Mouse (Mus musculus): Measurements from ENCODE around the gene Trpm3.
"Not testable (repeated sequence)": the region's sequence is repeated elsewhere in the genome, so short reads cannot be mapped to it uniquely, and the experiment has no call there.

The Trpm3 gene

DNA sequence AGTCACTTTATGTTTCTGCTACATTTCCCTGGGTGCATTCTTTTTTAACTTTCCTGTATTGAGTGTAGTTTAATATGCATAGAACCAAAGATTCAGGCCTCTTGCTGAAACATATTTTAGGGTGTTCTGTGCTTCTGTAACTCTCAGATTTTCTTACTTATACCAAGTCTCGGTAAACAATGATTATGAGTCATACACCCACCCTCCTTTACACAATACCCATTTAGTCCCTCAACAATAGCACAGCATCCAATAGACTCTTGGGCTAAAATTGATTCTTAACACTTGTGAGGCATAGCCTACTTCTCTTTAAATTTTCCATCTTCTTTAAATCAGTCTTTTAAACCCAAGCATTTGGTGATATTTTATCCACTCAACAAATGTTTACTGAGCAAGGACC, 709.4 kb downstream of the Trpm3 start:
- DNase-seq (ENCODE audit: low spot score), result no peak

DNA sequence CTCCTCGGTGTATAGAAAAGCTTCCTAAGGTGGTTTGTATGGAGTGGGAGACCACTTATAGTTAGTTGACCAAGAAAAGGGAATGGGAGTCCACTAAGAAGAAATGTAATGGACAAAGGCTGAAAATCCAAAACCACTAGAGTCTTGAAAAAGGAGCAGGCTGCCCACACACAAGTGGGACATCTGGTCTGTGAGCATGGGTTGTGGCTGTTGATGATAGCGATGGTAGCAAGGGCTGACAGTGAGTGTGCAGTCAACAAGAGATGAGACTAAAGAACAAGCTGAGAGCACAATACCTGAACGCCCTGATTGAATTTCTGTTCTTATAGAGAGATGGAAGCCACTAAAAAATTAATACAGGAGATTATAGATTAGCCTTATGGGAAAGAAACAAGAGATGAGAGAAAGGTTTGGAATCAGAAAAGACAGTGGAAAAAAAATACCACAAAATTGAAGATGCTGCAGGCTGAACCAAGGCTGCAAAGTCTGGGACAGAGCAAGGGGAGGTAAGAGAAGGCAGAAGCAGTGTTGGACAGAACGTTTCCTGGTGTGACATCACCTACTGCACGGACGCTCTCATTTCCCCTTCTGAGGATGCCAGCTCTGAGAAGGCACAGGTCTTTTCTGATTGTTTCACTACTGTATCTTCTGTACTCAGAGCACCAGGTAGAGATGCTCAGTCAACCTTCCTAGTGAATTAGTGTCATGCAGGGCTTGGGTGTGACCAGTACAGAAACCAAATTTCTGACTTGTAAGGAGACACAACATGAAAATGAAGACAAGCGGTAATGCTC, 710.1 kb downstream of the Trpm3 start:
- DNase-seq (ENCODE audit: low spot score), result no peak

DNA sequence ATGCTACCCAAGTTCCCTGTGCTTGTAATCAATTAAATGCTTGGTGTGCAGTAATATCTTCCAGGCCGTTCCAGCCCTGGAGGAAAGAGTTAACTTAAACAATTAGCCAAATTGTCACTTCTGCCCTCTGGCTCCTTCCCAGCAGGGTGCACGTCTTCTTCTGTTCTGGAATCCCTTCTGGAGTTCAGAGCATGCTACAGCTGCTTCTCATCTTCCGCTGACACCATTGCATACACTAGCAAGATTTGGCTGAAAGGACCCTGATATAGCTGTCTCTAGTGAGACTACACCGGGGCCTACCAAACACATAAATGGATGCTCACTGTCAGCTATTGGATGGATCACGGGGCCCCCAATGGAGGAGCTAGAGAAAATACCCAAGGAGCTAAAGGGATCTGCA, 712.6 kb downstream of the Trpm3 start:
- not testable (repeated sequence) for DNase-seq (ENCODE audit: low spot score)

DNA sequence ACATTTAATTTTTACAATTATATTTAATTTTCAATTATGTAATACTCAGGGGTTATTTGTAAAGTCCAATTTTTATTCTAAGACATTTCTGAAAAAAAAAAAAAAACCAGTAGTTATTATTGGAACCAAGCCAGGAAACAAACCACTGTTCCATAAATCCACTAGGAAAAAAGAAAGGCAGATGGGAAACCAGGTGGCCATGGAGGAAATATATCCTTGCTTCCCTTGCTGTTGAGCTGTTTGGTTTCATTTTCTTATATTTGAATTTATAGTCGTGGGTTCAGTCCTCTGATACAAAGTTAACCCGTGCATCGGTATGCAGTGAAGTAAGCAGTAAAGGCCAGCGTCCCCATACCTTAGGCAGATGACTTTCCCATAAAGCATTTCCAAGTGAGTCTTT, 720.8 kb downstream of the Trpm3 start:
- DNase-seq (ENCODE audit: low spot score), result no peak

DNA sequence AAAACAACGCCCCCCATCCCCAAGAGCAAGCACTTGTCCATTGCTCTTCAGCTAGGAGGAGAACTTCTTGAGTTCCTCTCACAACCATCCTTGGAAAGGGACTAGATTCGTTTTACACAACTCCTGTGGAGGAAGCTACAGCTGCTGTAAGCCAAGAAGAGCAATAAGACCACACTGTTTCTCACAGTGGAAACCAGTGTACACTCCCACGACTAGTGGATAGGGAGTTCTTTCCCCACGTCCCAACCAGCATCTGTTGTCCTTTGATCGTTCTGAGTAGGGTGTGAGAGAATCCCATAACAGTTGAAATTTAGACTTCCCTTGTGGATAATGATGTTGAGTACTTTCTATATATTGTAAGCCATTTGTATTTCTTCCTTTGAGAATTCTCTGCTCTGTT, 728.6 kb downstream of the Trpm3 start:
- no peak for DNase-seq (ENCODE audit: low spot score)

DNA sequence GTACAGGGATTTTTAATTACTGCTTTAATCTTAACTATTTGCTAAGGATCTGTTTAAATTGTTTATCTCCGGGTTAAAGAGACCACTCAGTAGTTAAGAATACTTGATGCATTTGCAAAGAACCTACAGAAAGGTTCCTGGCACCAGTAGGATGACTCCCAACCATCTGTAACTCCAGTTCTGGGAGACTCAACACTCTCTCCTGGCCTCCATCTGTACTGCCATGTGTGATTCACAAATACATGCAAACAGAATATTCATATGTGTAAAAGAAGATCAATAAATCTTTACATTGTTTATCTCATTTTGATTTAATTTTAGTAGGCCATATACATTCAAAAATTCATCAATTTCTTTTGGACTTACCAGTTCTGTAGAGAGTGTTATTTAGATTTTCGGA, 731.0 kb downstream of the Trpm3 start:
- DNase-seq (ENCODE audit: low spot score), result no peak

DNA sequence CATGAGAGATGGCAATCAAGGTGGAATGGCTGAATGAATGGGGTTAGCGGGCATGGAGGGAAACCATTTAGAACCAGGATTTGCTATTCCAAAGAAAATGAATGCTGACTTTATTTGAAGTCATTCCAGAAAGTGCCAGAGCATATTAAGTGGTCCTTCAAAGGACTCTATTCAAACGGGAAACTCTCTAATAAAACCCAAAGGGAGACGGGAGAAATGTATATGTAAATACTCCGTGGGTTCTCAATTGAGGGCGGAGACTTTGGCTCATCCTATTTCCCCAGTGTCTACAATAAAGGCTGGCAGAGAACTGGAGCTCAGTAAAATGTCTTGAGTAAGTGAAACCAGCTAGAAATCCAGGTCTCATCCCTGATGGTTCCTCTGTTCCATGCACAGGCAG, 733.6 kb downstream of the Trpm3 start:
- DNase-seq (ENCODE audit: low spot score), result no peak

DNA sequence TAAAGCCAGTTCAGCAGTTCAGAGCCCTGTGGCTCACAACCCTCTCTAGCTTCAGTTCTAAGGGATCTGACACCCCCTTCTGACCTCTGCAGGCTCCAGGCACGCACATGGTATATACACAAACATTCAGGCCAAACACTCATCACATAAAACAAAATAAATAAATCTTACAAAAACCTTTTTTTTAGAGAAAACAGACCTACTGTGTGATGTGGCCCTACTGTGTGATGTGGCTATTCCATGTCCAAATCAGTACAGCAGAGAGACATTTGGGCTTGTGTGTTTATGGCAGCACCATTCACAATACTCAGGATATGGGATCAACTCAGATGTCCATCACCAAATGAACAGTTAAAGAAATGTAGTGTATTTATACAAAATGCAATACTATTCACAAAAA, 741.4 kb downstream of the Trpm3 start:
- no peak for DNase-seq (ENCODE audit: low spot score)

DNA sequence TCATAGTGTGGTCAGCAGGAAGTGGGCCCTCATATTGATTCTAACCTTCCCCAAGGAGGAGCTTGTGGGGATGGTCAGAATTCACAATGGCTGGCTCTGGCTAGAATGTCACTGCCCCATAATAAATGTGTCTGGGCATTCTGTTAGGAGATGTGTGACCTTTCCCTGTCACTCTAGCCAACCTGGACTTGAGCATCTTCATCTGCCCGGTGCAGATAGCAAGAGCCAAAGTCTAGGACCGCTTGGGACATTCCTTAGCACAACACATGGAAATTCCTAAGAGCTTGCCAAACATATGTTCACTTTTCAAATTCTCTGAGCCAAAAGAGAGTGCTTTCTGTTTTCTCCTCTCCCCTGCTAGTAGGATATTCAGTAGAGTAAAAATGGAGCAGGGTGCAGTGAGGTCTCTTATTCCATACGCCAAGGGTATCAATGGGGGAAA, 743.8 kb downstream of the Trpm3 start:
- DNase-seq (ENCODE audit: low spot score), result no peak

DNA sequence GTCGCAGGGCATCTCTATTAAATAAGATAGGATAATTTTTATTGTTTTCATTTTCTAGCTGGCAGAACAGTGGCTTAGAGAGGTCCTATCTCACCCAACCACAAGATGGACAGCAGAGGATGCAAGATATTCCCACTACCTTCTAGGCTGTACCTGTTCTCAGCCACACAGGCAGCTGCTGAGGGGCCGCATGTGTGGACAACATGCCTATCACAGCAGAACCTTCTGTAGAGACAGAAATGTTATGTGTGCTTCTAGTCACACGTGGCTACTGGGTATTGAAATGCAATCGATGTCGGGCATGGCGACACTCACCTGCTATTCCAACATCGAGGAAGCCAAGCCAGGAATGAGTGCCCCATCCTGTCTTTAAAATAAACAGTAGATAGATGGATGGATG, 744.3 kb downstream of the Trpm3 start:
- DNase-seq (ENCODE audit: low spot score), result no peak

DNA sequence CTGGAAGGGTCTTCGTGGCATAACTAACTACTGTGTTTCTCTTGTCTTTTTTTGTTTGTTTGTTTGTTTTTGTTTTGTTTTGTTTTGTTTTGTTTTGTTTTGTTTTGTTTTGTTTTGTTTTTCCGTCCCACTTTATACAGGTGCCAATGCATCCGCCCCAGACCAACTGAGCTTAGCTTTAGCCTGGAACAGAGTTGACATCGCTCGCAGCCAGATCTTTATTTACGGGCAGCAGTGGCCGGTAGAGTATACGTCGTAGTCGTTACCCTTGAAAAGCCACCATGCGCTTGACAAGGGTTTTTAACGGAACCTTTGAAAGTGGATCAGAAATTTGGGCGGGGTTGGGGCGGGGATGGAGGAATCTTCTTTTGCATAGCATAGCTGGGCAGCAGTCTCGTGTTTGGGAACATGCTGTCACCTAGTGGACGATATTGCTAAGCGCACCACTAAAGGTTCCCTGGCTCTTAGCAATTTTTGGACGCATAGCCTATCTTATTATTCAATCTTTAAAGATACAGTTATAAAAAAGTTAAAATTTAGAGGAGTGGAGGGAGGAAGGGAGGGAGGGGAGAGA, 745.0 kb downstream of the Trpm3 start:
- DNase-seq (ENCODE audit: low spot score), result peak; percentile 68

DNA sequence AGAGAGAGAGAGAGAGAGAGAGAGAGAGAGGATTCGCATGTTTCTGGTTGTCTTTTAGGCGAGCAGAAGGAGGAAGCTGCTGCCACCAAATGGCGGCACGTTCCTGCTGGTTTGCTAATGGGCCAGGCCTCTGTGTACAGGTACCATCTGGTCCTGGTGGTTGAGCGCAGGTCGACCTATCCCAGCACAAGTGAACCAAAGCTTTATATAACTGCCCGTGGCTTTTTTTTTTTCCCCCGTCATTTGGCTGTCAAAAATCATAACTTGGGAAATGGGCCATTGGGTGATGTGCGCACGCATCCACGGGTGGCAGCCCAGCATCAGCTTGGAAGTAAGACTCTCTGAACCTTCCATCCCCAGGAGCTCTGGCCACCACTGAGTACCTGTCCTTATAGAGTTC, 745.5 kb downstream of the Trpm3 start:
- no peak for DNase-seq (ENCODE audit: low spot score)

DNA sequence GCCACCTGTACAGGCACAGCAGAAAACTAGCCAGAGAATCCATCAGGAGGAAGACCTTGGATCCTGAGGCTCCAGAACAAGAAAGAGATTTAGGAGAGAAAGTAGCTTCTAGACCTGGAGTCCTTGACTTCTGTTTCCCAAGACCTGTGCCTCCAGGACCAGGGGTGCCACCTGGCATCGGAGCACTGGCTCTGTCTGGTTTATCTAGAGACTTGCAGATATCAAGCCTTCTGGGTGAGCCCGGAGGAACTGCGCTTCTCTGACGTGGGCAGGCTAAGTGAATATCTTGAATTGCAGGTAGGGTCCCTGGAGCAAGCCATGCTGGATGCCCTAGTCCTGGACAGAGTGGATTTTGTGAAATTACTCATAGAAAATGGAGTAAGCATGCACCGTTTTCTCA, 746.2 kb downstream of the Trpm3 start:
- no peak for DNase-seq (ENCODE audit: low spot score)

DNA sequence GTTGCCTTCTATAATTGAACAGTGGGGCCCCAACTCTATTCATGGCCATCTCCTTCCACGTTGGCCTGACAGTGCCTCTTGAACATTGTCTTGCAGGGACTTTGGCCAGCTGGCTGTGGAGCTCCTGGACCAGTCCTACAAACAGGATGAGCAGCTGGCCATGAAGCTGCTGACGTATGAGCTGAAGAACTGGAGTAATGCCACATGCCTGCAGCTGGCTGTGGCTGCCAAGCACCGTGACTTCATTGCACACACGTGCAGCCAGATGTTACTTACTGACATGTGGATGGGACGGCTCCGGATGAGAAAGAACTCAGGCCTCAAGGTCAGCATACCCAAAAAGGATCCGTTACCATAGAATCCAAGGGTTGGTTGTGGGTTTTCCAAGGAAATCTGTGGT, 763.0 kb downstream of the Trpm3 start:
- DNase-seq (ENCODE audit: low spot score), result no peak

DNA sequence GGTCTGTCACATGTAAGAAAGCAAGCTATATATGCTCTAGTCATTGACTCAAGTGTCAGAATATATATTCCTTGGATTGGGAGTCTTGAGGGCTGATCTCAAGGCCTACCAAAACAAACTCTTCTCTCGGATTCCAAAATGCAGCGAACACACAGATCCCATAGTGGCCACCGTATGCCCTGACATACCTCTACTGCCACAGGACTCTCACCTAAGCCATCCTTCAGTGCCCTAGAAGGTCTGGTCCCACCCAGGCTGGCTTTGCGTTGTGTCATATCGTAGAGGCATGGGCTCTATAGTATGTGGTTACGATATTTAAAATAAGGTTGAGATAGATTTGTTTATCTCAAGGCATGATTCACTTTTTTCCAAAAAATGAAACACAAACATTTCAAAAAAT, 763.5 kb downstream of the Trpm3 start:
- no peak for DNase-seq (ENCODE audit: low spot score)

DNA sequence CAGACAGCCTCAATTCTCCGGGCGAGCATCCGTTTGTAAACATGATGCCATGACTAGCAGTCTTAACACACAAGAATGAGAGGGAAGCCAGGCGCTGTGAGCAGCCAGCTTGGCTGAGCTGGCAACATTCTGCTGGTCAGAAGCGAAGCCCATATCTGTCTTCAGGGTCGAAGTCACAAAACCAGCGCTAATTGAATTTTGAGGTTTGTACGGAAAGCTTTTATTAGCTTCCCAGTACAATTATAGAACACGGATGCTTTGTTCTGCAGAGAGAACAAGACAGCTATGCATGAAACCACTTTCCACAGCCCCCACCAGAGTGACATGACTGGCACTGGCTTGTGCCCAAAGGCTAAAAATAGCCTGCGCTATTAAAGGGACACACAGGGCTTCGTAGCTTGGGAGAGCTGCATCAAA, 766.2 kb downstream of the Trpm3 start:
- DNase-seq (ENCODE audit: low spot score), result peak; percentile 53

DNA sequence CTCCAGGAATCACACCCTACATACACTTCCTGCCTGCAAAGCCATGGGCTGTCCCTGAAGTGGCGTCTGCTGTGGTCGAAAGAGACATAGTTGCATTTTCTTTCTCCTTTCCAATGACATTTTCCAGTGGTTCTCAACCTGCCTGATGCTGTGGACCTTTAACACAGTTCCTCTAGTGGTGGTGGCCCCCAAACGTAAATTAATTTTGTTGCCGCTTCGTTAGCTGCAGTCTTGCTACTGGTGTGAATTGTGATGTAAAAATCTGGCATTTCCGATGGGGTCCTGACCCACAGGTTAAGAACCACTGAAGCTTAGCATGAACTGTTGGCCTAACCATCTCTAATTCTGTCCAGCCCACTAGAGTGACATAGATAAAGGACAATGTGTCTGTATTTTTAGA, 771.8 kb downstream of the Trpm3 start:
- no peak for DNase-seq (ENCODE audit: low spot score)

DNA sequence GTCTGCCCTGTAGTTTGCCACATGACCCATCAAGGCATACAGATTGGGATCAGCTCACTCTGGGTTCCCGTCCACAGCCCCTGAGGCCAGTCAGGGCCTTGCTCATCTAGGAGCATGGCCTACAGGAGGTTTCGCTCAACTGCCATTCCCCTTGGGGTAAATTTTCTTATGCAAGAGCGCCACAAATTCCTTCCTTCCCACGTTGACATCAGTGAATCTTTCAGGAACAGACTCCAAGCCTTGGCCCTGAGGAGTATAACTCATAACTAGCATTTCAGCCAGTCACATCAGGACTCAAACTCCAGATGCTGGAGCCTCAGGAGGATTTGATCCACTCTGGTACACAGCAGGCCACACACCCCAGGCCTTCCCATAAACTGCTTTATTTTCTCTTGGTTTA, 774.1 kb downstream of the Trpm3 start:
- DNase-seq (ENCODE audit: low spot score), result no peak

DNA sequence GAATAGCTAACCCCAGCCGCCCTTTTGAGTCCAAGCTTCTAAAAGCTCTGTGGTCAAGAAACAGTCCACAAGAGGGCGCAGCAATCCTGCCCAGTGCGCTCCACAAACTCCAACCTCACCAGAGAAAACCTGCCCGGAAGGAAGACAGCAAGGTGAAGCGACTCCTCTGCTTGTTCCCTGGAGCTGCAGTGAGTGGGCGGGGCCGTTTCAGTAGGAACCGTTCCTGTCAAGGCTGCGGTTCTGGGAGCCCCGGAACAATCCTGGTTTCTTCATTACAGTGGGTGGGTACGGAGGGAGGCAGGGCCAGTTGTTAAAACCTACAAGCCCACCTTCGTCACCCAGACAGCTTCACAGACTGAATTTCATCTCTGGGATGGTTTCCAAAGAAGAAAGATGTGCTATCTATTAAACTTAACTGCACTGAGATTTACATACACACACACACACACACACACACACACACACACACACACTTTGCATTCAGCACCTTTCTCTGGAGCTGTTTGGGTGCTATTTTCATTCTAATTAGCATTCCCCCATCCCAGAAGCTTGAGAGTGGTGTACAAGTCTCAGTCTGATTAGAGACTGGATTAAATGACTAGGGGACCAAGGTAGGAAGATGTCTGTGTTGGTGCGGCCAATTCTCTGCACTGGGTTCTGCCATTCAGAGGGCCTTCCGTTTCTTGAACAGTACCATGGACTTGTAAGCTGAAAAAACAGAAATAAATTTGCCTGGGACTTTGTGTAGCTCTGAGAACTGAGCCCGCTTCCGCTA, 777.2 kb downstream of the Trpm3 start:
- peak; percentile 85 for DNase-seq (ENCODE audit: low spot score)

DNA sequence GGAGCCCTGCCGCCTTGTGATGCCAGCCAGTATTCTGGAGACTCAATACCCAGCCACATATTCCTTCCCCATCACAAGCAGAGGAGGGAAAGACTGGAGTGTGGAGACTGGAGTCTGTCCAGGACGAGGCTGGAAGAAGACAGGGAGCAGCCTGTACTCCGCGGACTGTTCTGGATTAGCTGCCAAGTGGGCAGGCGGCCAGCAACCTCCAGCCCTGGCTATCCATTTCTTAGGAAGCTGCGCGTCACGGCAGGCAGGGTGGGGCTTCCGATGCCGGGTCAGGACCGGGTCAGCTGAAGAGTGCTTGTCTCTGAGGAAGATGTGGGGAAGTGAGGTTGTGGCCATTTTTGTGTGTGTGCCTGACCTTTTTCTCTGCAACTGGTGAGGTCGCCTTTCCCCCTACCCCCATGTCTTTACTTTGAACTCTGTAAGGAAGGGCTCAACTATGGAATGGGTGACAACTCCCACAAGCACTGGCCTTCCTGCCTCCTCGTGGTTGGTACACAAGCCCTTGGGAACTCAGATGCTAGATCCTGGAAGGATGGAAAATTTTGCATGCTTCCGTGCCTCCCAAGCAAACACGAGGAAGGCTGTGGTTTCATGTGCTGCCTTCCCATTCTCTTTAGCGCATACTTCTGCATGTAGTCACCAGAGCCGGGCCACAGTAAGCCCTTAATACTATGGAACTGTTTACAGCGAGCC, 777.9 kb downstream of the Trpm3 start:
- DNase-seq (ENCODE audit: low spot score), result peak; percentile 90

DNA sequence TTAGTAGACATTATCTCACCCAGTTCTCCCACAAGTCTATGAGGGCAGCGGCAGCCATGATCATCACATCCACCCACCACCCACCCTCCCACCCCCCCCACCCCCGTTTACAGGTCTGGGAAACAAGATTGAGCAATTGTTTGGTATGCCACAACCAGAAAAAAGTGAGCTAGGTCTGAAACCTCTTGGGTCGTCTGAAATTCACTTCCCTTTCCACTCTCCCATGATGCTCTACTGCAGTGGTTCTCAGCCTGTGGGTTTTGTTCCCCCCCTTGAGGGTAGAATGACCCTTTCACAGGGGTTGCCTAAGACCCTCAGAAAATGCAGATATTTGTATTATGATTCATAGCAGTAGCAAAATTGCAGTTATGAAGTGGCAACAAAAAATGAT, 778.5 kb downstream of the Trpm3 start:
- no peak for DNase-seq (ENCODE audit: low spot score)

DNA sequence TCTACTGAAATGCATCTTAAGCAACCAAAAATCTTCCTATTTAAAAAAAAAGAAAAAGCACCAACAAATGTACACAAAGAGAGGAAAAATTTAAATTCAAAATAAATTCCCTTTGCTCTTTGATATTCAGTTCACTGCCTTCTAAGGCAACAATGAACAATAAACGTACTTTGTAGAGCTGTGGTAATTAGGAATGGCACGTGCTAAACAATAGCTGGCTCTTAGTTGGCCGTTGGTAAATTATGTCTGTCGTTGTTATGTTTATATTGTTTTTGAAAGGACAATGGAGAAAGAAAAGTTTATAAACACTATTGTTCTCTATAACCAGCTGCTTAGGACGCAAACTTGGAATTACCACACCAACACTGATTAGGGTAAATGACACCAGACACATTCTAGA, 782.1 kb downstream of the Trpm3 start:
- DNase-seq (ENCODE audit: low spot score), result no peak
